ENCODE assay signal across 15 mouse cellular contexts in the genomic region with DNA sequence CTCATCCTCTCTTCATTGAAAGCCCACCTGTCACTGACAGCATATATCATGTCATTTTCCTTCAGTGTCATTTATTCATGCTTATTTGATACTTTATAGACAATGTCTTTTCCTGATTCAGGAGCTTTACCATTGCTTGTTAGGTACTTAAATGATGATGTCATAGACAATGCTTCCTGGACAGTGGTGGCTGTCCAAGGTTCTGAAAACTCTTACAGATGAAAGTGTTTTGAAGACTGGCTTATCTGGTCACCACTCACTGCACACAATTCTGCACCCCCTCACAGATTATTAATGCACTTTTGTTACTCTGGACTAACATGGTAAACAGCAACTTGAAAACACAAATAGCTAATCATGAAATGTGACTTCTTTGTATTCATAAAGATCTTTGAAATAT.
DNase-seq lines count a peak whose midpoint lies in the region; ATAC-seq and TF ChIP-seq lines count a peak whose summit lies in the region.
"Had no signal": no experiment of that assay in that cellular context is flagged by ENCODE, and none has a peak within 500 bp of the region (broad histone marks: within the 10 kb centered on the region; RNA-seq: fewer than 3 reads in every experiment).

No protein-coding gene starts in this region.

- H3K9ac ChIP-seq in lung, embryonic 14.5 days, result no peak overlapping the region
- H3K9ac ChIP-seq: embryonic facial prominence, embryonic 12.5 days; forebrain, embryonic 13.5 days had no signal

- no peak overlapping the region for H3K4me2 ChIP-seq in lung, embryonic 14.5 days
- H3K4me2 ChIP-seq: embryonic facial prominence, embryonic 12.5 days; forebrain, embryonic 13.5 days; liver, embryonic 11.5 days had no signal

- DNase-seq in adrenal gland, postnatal 10 days, result peak; percentile 5
- no peak for DNase-seq in adrenal gland, adult 8-10 months
- DNase-seq in lung, embryonic 14.5 days, result peak; percentile 79
- no peak for DNase-seq in lung, postnatal 25 days (ENCODE audit: low spot score)
- DNase-seq in embryo, embryonic 11 days, result peak; percentile 57
- DNase-seq in mesoderm, embryonic 11.5 days (ENCODE audit: low read depth, low spot score), result peak; percentile 54
- DNase-seq in spleen, postnatal 10 days (ENCODE audit: low spot score in 2 of 2), result no peak
- no peak for DNase-seq in natural killer cell, adult 2 months (ENCODE audit: low spot score in 2 of 2)
- DNase-seq: adrenal gland, postnatal 25 days; cerebellum, adult 11 months; kidney, adult 9 months had no signal

- H3K9me3 ChIP-seq in lung, embryonic 14.5 days (ENCODE audit: low read depth, low read length), result no peaks in the 10 kb centered on the region
- H3K9me3 ChIP-seq: embryonic facial prominence, embryonic 12.5 days; forebrain, embryonic 13.5 days had no signal

- H3K4me1 ChIP-seq in lung, embryonic 14.5 days (ENCODE audit: insufficient read depth), result no peaks in the 10 kb centered on the region
- H3K4me1 ChIP-seq: embryonic facial prominence, embryonic 12.5 days; forebrain, embryonic 13.5 days had no signal

- TF ChIP-seq CTCF in lung, embryonic 14.5 days (IDR thresholded peaks at IDR 0.05; ENCODE audit: low read depth), result no peak

- H3K4me3 ChIP-seq in lung, embryonic 14.5 days (ENCODE audit: low read depth, low read length), result no peak overlapping the region
- H3K4me3 ChIP-seq: embryonic facial prominence, embryonic 12.5 days; forebrain, embryonic 13.5 days had no signal

- no peak overlapping the region for H3K27ac ChIP-seq in lung, embryonic 14.5 days (ENCODE audit: low read depth)
- H3K27ac ChIP-seq: embryonic facial prominence, embryonic 12.5 days; forebrain, embryonic 13.5 days; macrophage had no signal

- H3K36me3 ChIP-seq in lung, embryonic 14.5 days (ENCODE audit: insufficient read depth), result no peaks in the 10 kb centered on the region
- H3K36me3 ChIP-seq: embryonic facial prominence, embryonic 12.5 days had no signal

- no peak for ATAC-seq in lung, embryonic 14.5 days (ENCODE audit: insufficient read depth)
- ATAC-seq: forebrain, embryonic 13.5 days had no signal

- no peaks in the 10 kb centered on the region for H3K27me3 ChIP-seq in lung, embryonic 14.5 days (ENCODE audit: insufficient read depth, low read length)
- H3K27me3 ChIP-seq: embryonic facial prominence, embryonic 12.5 days; forebrain, embryonic 13.5 days had no signal

Comparison
In these comparisons a context has a peak if more than half of its experiments do, and no peak if none do; other contexts are left out.
1. DNase-seq: peak in adrenal gland, postnatal 10 days (single experiment), lung, embryonic 14.5 days (single experiment), embryo, embryonic 11 days (single experiment) and mesoderm, embryonic 11.5 days (single experiment); none in adrenal gland, adult 8-10 months (single experiment), lung, postnatal 25 days (single experiment), spleen, postnatal 10 days (0 of 2) and natural killer cell, adult 2 months (0 of 2).